Mouse (Mus musculus) stomach, embryonic 14.5 days (tissue): ENCODE results near the gene Idh1. TPM values are rescaled to one million over a fixed set of nuclear protein-coding genes. Genes with fewer than 3 reads are reported as not detected.

Source experiments
- polyA plus RNA-seq: library from polyadenylated mRNA; unstranded; fragments of >200 nt; fragmentation: Nextera tagmentation; extraction: Ambion mirVana; gene quantifications from 2 replicates; pipeline ENCODE4 v1.2.1, GENCODE M21; 2014

The Idh1 gene
- polyA plus RNA-seq, 1 experiment from 2014 or later: 148 TPM

Other genes starting within 250 kb of the Idh1 start
- 8.4 and 10.4 TPM in 2 replicates for gene Plekhm3, start 229.7 kb downstream of the Idh1 start, polyA plus RNA-seq
- 0.32 TPM in 1 of 2 replicates, not detected in the other for gene Akr1cl, start 153.7 kb downstream of the Idh1 start, polyA plus RNA-seq
- not detected in 2 replicates for gene Cryge, start 135.4 kb downstream of the Idh1 start, polyA plus RNA-seq
- not detected in 2 replicates for gene Crygd, start 123.0 kb downstream of the Idh1 start, polyA plus RNA-seq
- gene Crygc, start 112.8 kb downstream of the Idh1 start, polyA plus RNA-seq: not detected in 2 replicates
- 0.71 TPM in 1 of 2 replicates, not detected in the other for gene Crygb, start 104.2 kb downstream of the Idh1 start, polyA plus RNA-seq
- gene Cryga, start 83.1 kb downstream of the Idh1 start, polyA plus RNA-seq: not detected in 2 replicates
- gene Gm28845, start 66.9 kb downstream of the Idh1 start, polyA plus RNA-seq: not detected in 2 replicates
- 0.29 TPM in 1 of 2 replicates, not detected in the other for gene D630023F18Rik, start 63.3 kb downstream of the Idh1 start, polyA plus RNA-seq
- gene Pikfyve, start 183 bp upstream of the Idh1 start, polyA plus RNA-seq: 18.7 TPM in 2 replicates
- gene Pth2r, start 95.6 kb upstream of the Idh1 start, polyA plus RNA-seq: not detected in 2 replicates